Mouse (Mus musculus) CH12.LX (cell line): ENCODE measurements at regions not wholly inside any gene's neighbourhood (a gene's known extent, or its start where the extent isn't known, plus 50 kb on each side); places are given as distances from the start of the nearest gene placed in this dataset.

ENCODE experiments used
- DNase-seq: peaks from one replicate; pipeline ENCODE4 v3.0.0-alpha.2; 2013; ENCODE audit errors: extremely low read depth
- H3K27ac ChIP-seq: 2 replicates; pipeline ENCODE4 v1.5.1; 2012; ENCODE audit warnings: low read depth, mild to moderate bottlenecking, control low read depth, moderate library complexity; ENCODE audit not compliant: insufficient read depth
- H3K27me3 ChIP-seq: replicated peaks from 2 replicates; pipeline ENCODE3; 2012; ENCODE audit warnings: inconsistent platforms
- H3K36me3 ChIP-seq, 2 experiments: replicated peaks in 1 of 2; 2 replicates each; pipeline versions ENCODE3 to v1.6.1; 2012; ENCODE audit warnings: inconsistent platforms in 1 of 2, low read length in 1 of 2, mild to moderate bottlenecking in 1 of 2, mixed read lengths in 1 of 2, moderate library complexity in 1 of 2; ENCODE audit not compliant: control insufficient read depth in 1 of 2, insufficient read depth in 1 of 2
- H3K4me1 ChIP-seq, 2 experiments: 2 replicates each; pipeline ENCODE4 v1.6.1; 2012; ENCODE audit warnings: inconsistent platforms in 1 of 2, moderate library complexity in 1 of 2; ENCODE audit not compliant: insufficient read depth in 2 of 2, control insufficient read depth in 1 of 2
- H3K4me2 ChIP-seq: 2 replicates; pipeline ENCODE4 v1.6.1; 2012; ENCODE audit warnings: low read depth, mild to moderate bottlenecking, control low read depth; ENCODE audit not compliant: poor library complexity, insufficient read depth, severe bottlenecking
- H3K4me3 ChIP-seq, 3 experiments: fragments of 150-350 bp in 1 of 3; sonication (generic) in 1 of 3; replicated peaks in 1 of 3; 2 replicates each; pipeline versions ENCODE3 to v1.5.1; 2011 to 2012; ENCODE audit warnings: low read depth in 2 of 3, low read length in 2 of 3, mild to moderate bottlenecking in 2 of 3, moderate library complexity in 2 of 3, control low read depth in 1 of 3, improper control_type of control experiment in 1 of 3, inconsistent platforms in 1 of 3, mixed read lengths in 1 of 3; ENCODE audit not compliant: poor library complexity in 1 of 3
- H3K79me2 ChIP-seq: replicated peaks from 2 replicates; pipeline ENCODE4 v1.6.1; 2012; ENCODE audit warnings: mild to moderate bottlenecking, moderate library complexity; ENCODE audit not compliant: control insufficient read depth, poor library complexity, insufficient read depth, severe bottlenecking; ENCODE audit errors: extremely low read depth
- H3K9ac ChIP-seq: 2 replicates; pipeline ENCODE4 v1.6.1; 2012; ENCODE audit warnings: low read depth, mild to moderate bottlenecking, control low read depth, moderate library complexity; ENCODE audit not compliant: insufficient read depth
- H3K9me3 ChIP-seq: replicated peaks from 2 replicates; pipeline ENCODE3; 2012; ENCODE audit warnings: low read length, inconsistent platforms, mixed read lengths
- CHD2 ChIP-seq: IDR thresholded peaks from 2 replicates; pipeline ENCODE4 v1.6.1; 2011; ENCODE audit warnings: low read length, improper control_type of control experiment
- E2F4 ChIP-seq: IDR thresholded peaks from 2 replicates; pipeline ENCODE4 v1.6.1; 2011; ENCODE audit warnings: low read depth, low read length, improper control_type of control experiment; ENCODE audit not compliant: insufficient replicate concordance
- ELF1 ChIP-seq: IDR thresholded peaks from 2 replicates; pipeline ENCODE4 v1.6.1; 2014; ENCODE audit warnings: low read depth, mild to moderate bottlenecking, inconsistent platforms, low read length, improper control_type of control experiment
- EP300 ChIP-seq: IDR thresholded peaks from 2 replicates; pipeline ENCODE4 v1.6.1; 2011; ENCODE audit warnings: low read length, improper control_type of control experiment
- ETS1 ChIP-seq: conservative IDR thresholded peaks from 2 replicates; pipeline ENCODE4 v1.6.1; 2012; ENCODE audit warnings: low read depth, mild to moderate bottlenecking, inconsistent platforms, low read length, improper control_type of control experiment, moderate library complexity
- HCFC1 ChIP-seq: IDR thresholded peaks from 2 replicates; pipeline ENCODE4 v1.6.1; 2012; ENCODE audit warnings: low read depth, mild to moderate bottlenecking, inconsistent platforms, low read length, improper control_type of control experiment
- IRF4 ChIP-seq: IDR thresholded peaks from 2 replicates; pipeline ENCODE4 v1.6.1; 2014; ENCODE audit warnings: low read depth, mild to moderate bottlenecking, inconsistent platforms, low read length, improper control_type of control experiment
- JUN ChIP-seq: IDR thresholded peaks from 2 replicates; pipeline ENCODE4 v1.6.1; 2011; ENCODE audit warnings: low read depth, mild to moderate bottlenecking, low read length, improper control_type of control experiment, moderate library complexity; ENCODE audit not compliant: insufficient read depth
- MAFK ChIP-seq: IDR thresholded peaks from 2 replicates; pipeline ENCODE4 v1.6.1; 2011; ENCODE audit warnings: low read length, improper control_type of control experiment; ENCODE audit not compliant: insufficient replicate concordance
- MAX ChIP-seq: IDR thresholded peaks from 2 replicates; pipeline ENCODE4 v1.6.1; 2011; ENCODE audit warnings: low read length, improper control_type of control experiment
- MAZ ChIP-seq: IDR thresholded peaks from 2 replicates; pipeline ENCODE4 v1.6.1; 2012; ENCODE audit warnings: low read depth, mild to moderate bottlenecking, inconsistent platforms, low read length, improper control_type of control experiment, moderate library complexity
- MXI1 ChIP-seq: IDR thresholded peaks from 2 replicates; pipeline ENCODE4 v1.6.1; 2011; ENCODE audit warnings: mild to moderate bottlenecking, low read depth, low read length, improper control_type of control experiment
- MYC ChIP-seq: IDR thresholded peaks from 2 replicates; pipeline ENCODE4 v1.6.1; 2011; ENCODE audit warnings: low read depth, mild to moderate bottlenecking, improper control_type of control experiment, low read length
- NELFE ChIP-seq: IDR thresholded peaks from 2 replicates; pipeline ENCODE4 v1.6.1; 2011; ENCODE audit warnings: low read depth, low read length, improper control_type of control experiment
- POLR2A ChIP-seq: IDR thresholded peaks from 2 replicates; pipeline ENCODE4 v1.6.1; 2011; ENCODE audit warnings: low read depth, mild to moderate bottlenecking, improper control_type of control experiment, low read length
- POLR2AphosphoS2 ChIP-seq: IDR thresholded peaks from 2 replicates; pipeline ENCODE4 v1.6.1; 2011; ENCODE audit warnings: low read depth, low read length, improper control_type of control experiment
- RAD21 ChIP-seq: IDR thresholded peaks from 2 replicates; pipeline ENCODE4 v1.6.1; 2011; ENCODE audit warnings: low read depth, mild to moderate bottlenecking, low read length, improper control_type of control experiment, moderate library complexity
- RCOR1 ChIP-seq: conservative IDR thresholded peaks from 2 replicates; pipeline ENCODE4 v1.6.1; 2012; ENCODE audit warnings: low read depth, mild to moderate bottlenecking, inconsistent platforms, low read length, improper control_type of control experiment
- TBP ChIP-seq: conservative IDR thresholded peaks from 2 replicates; pipeline ENCODE4 v1.6.1; 2011; ENCODE audit warnings: low read depth, low read length, improper control_type of control experiment
- UBTF ChIP-seq: IDR thresholded peaks from 2 replicates; pipeline ENCODE4 v1.6.1; 2012; ENCODE audit warnings: low read depth, mild to moderate bottlenecking, inconsistent platforms, low read length, improper control_type of control experiment, moderate library complexity
- ZC3H11A ChIP-seq: IDR thresholded peaks from 2 replicates; pipeline ENCODE4 v1.6.1; 2012; ENCODE audit warnings: low read depth, mild to moderate bottlenecking, inconsistent platforms, low read length, improper control_type of control experiment
- ZKSCAN1 ChIP-seq: IDR thresholded peaks from 2 replicates; pipeline ENCODE4 v1.6.1; 2012; ENCODE audit warnings: low read depth, inconsistent platforms, low read length, improper control_type of control experiment, borderline replicate concordance
- ZNF384 ChIP-seq: IDR thresholded peaks from 2 replicates; pipeline ENCODE4 v1.6.1; 2012; ENCODE audit warnings: low read depth, low read length, improper control_type of control experiment, inconsistent platforms
- dilution Hi-C: fragments of 300-500 bp; cut with MboI; formaldehyde crosslinking; loops from 2 replicates; pipeline ENCODE4 v1.14.3; 2020; ENCODE audit warnings: low sequenced_read_pairs; ENCODE audit not compliant: extremely low pct_unique_long_range_greater_than_20kb, extremely low pct_ligation_motif_present
- in situ Hi-C: fragments of 300-500 bp; cut with MboI; formaldehyde crosslinking; loops from 3 replicates; pipeline ENCODE4 v1.14.3; 2019; ENCODE audit warnings: low sequenced_read_pairs, low pct_ligation_motif_present, low pct_unique_long_range_greater_than_20kb, mixed read lengths

GRCm38 (mm10) chr7:68917137-68917875 lies 168.3 kb upstream of the Arrdc4 start:
- dilution Hi-C loops = no loop called here
- H3K27me3 ChIP-seq = no peaks in the 10 kb centered on the region
- H3K9me3 ChIP-seq = peaks cover 54% of the 10 kb centered on the region
- DNase-seq = no peak
- no peaks in the 10 kb centered on the region for H3K79me2 ChIP-seq
- H3K9ac ChIP-seq = no peak overlapping the region
- no peak for TF ChIP-seq E2F4
- TF ChIP-seq NELFE = no peak
- no peak for TF ChIP-seq ZNF384
- no peak for TF ChIP-seq TBP
- TF ChIP-seq MXI1 = no peak
- TF ChIP-seq POLR2A = no peak
- TF ChIP-seq EP300 = no peak
- TF ChIP-seq MYC = no peak
- TF ChIP-seq RAD21 = no peak
- no peak for TF ChIP-seq ZC3H11A
- TF ChIP-seq ELF1 = no peak
- TF ChIP-seq POLR2AphosphoS2 = no peak
- TF ChIP-seq MAZ = no peak
- TF ChIP-seq IRF4 = no peak
- no peak for TF ChIP-seq ETS1
- no peak for TF ChIP-seq RCOR1
- TF ChIP-seq UBTF = no peak
- TF ChIP-seq MAX = no peak
- no peak for TF ChIP-seq ZKSCAN1
- no peak for TF ChIP-seq MAFK
- in situ Hi-C loops = no loop called here
- no peak overlapping the region for H3K4me2 ChIP-seq
- no peaks in the 10 kb centered on the region for H3K4me1 ChIP-seq
- no peak overlapping the region for H3K27ac ChIP-seq
- no peaks in the 10 kb centered on the region for H3K36me3 ChIP-seq
- no peak overlapping the region for H3K4me3 ChIP-seq

GRCm38 (mm10) chr7:68915976-68916375 lies 166.9 kb upstream of the Arrdc4 start:
- no peak for DNase-seq
- no peaks in the 10 kb centered on the region for H3K27me3 ChIP-seq
- TF ChIP-seq HCFC1 (no peak), CHD2 (no peak), JUN (no peak), POLR2AphosphoS2 (no peak)
- TF ChIP-seq, all 38 proteins: peak for 0
- Histone ChIP-seq H3K79me2 (no peaks in the 10 kb centered on the region), H3K4me2 (no peak overlapping the region), H3K36me3 (no peaks in the 10 kb centered on the region), H3K9ac (no peak overlapping the region), H3K9me3 (peaks cover 59% of the 10 kb centered on the region), H3K4me3 (no peak overlapping the region), H3K27ac (no peak overlapping the region), H3K4me1 (no peaks in the 10 kb centered on the region)
- dilution Hi-C loops (no loop called here), in situ Hi-C loops (no loop called here)
